In the genomic region with DNA sequence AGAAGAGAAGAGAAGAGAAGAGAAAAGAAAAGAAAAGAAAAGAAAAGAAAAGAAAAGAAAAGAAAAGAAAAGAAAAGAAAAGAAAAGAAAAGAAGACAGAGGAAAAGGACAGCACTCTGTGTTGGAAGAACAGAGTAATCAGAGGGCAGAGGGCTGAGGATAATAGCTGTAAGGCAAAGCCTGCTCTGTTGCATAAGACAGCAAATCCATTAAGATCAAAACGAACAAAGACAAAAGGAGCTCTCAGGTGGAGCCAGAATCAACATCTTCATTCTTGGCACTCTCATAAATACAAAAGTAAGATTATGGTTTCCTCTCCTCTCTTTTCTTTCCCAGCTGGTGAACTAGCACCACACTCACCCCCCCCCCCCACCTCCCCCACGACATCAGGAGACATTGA, we compare ENCODE assay signal across 29 mouse cellular contexts.
"Had no signal": no experiment of that assay in that cellular context is flagged by ENCODE, and none has a peak within 500 bp of the region (broad histone marks: within the 10 kb centered on the region; RNA-seq: fewer than 3 reads in every experiment).

No protein-coding gene starts in this region.

- H3K36me3 ChIP-seq: embryonic facial prominence, embryonic 12.5 days; embryonic facial prominence, embryonic 13.5 days; embryonic facial prominence, embryonic 15.5 days; forebrain, embryonic 10.5 days; forebrain, embryonic 12.5 days; forebrain, embryonic 15.5 days; heart, embryonic 10.5 days had no signal

- ATAC-seq: forebrain, embryonic 13.5 days; forebrain, embryonic 14.5 days; forebrain, embryonic 15.5 days; forebrain, embryonic 16.5 days; forebrain, postnatal 0 days had no signal

- H3K4me1 ChIP-seq: embryonic facial prominence, embryonic 12.5 days; embryonic facial prominence, embryonic 13.5 days; embryonic facial prominence, embryonic 15.5 days; forebrain, embryonic 12.5 days; forebrain, embryonic 13.5 days; forebrain, embryonic 15.5 days; heart, embryonic 10.5 days had no signal

- H3K27ac ChIP-seq: embryonic facial prominence, embryonic 12.5 days; embryonic facial prominence, embryonic 13.5 days; embryonic facial prominence, embryonic 15.5 days; forebrain, embryonic 10.5 days; forebrain, embryonic 12.5 days; forebrain, embryonic 13.5 days; forebrain, embryonic 15.5 days; gastrocnemius, adult 2 months; heart, adult 2 months; heart, embryonic 10.5 days had no signal

- H3K27me3 ChIP-seq: embryonic facial prominence, embryonic 12.5 days; embryonic facial prominence, embryonic 13.5 days; embryonic facial prominence, embryonic 15.5 days; forebrain, embryonic 12.5 days; forebrain, embryonic 13.5 days; forebrain, embryonic 15.5 days had no signal

- H3K9ac ChIP-seq: embryonic facial prominence, embryonic 12.5 days; embryonic facial prominence, embryonic 13.5 days; embryonic facial prominence, embryonic 15.5 days; forebrain, embryonic 12.5 days; forebrain, embryonic 13.5 days; forebrain, embryonic 15.5 days; forebrain, postnatal 0 days had no signal

- H3K9me3 ChIP-seq: embryonic facial prominence, embryonic 12.5 days; embryonic facial prominence, embryonic 13.5 days; embryonic facial prominence, embryonic 15.5 days; forebrain, embryonic 10.5 days; forebrain, embryonic 12.5 days; forebrain, embryonic 13.5 days; forebrain, embryonic 15.5 days; heart, embryonic 10.5 days had no signal

- H3K4me3 ChIP-seq: embryonic facial prominence, embryonic 12.5 days; embryonic facial prominence, embryonic 13.5 days; embryonic facial prominence, embryonic 15.5 days; erythroblast, embryonic 14.5 days; forebrain, embryonic 10.5 days; forebrain, embryonic 12.5 days; forebrain, embryonic 13.5 days; forebrain, embryonic 15.5 days; gastrocnemius, adult 2 months; heart, adult 2 months; heart, embryonic 10.5 days had no signal

- H3K4me2 ChIP-seq: embryonic facial prominence, embryonic 12.5 days; embryonic facial prominence, embryonic 13.5 days; embryonic facial prominence, embryonic 15.5 days; forebrain, embryonic 12.5 days; forebrain, embryonic 13.5 days; forebrain, embryonic 15.5 days had no signal

- DNase-seq: cerebellum, adult 2 months; cerebellum, adult 8-10 months; cerebellum, adult 9-10 months; cerebellum, adult 9-11 months; cerebellum, postnatal 10 days; cerebellum, postnatal 14 days; cerebellum, postnatal 25 days; cerebellum, postnatal 36 days; embryo, embryonic 11 days; forebrain, postnatal 0 days; gastrocnemius, adult 2 months; gastrocnemius, postnatal 10 days; gastrocnemius, postnatal 14 days; gastrocnemius, postnatal 25 days; gastrocnemius, postnatal 36 days; heart, adult 11 months; heart, adult 18-20 months; heart, adult 2 months had no signal
